Mouse (Mus musculus) cortical plate, adult 2 months (tissue): Measurements from ENCODE around the gene Rere.

Source experiments
- CTCF ChIP-seq: fragments of 200-500 bp; IDR thresholded peaks from 2 replicates; pipeline ENCODE4 v1.5.1; 2011; ENCODE audit warnings: mild to moderate bottlenecking, control low read depth, low read length; ENCODE audit not compliant: insufficient read depth; ENCODE audit errors: extremely low read depth
- POLR2A ChIP-seq: fragments of 200-500 bp; IDR thresholded peaks from 2 replicates; pipeline ENCODE4 v1.6.1; 2011; ENCODE audit warnings: mild to moderate bottlenecking, low read length, control low read depth; ENCODE audit not compliant: insufficient read depth; ENCODE audit errors: extremely low read depth

DNA sequence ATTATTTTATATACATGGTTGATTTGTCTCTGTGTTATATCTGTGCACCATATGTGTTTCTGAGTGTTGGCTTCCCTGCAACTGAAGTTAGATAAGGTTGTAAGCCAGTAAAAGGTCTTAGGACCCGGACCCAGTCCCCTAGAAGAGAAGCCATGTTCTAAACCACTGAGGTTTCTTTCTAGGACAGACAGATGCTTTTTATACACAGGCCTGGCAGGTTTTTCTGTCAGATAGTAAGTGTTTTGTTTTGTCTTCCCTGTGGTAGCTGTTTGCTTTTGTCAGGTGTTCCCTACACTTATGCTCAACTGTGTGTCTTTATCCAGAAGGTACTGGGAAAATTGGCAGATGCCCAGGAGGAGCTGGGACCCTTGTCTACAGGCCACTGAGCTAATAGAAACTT is 167.0 kb downstream of the Rere start:
- TF ChIP-seq CTCF = no peak
- TF ChIP-seq POLR2A = no peak
